Mouse (Mus musculus) megakaryocyte progenitor cell, adult 5-6 weeks (primary cell): ENCODE measurements around the gene Xab2. TPM values are rescaled to one million over a fixed set of nuclear protein-coding genes. Genes with fewer than 3 reads are reported as not detected.
A peak's percentile ranks its signal among the peaks of the same experiment; 100 is the strongest.
"Not testable (repeated sequence)": the region's sequence is repeated elsewhere in the genome, so short reads cannot be mapped to it uniquely, and the experiment has no call there.

Experiments
- ATAC-seq: replicated peaks from 2 replicates; pipeline ENCODE4 v1.8.0; 2016; ENCODE audit warnings: mild to moderate bottlenecking, moderate TSS enrichment, inconsistent platforms; ENCODE audit not compliant: poor library complexity
- total RNA-seq, 2 experiments: library from RNA; stranded (forward) in 1 of 2; stranded (reverse) in 1 of 2; fragments of 157-497, 149-512 nt in 1 of 2; fragments of 200-1000 nt in 1 of 2; gene quantifications; 2 replicates each; pipeline versions ENCODE4 v1.2.3 to v1.2.4; 2015 to 2017

The Xab2 gene
- total RNA-seq, 2 experiments from 2014 or later: 16.5 to 56.5 TPM

DNA sequence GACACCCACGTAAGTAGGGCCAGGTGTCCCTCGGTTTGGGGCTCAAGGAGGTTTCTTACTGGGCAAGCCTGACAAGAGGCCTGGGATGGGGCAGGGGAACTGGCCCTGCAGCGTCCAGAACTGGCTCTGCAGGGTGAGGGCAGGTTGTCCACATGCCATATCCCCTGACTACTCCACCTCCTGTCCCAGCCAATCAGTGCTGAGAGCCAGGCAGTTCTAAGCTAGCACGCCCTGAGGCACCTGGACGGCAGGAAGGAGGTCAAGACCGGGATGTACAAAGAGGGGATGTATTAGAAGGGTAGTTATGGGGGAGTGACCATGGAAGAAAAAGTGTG is 11.3 kb downstream of the Xab2 start:
- ATAC-seq: no peak

DNA sequence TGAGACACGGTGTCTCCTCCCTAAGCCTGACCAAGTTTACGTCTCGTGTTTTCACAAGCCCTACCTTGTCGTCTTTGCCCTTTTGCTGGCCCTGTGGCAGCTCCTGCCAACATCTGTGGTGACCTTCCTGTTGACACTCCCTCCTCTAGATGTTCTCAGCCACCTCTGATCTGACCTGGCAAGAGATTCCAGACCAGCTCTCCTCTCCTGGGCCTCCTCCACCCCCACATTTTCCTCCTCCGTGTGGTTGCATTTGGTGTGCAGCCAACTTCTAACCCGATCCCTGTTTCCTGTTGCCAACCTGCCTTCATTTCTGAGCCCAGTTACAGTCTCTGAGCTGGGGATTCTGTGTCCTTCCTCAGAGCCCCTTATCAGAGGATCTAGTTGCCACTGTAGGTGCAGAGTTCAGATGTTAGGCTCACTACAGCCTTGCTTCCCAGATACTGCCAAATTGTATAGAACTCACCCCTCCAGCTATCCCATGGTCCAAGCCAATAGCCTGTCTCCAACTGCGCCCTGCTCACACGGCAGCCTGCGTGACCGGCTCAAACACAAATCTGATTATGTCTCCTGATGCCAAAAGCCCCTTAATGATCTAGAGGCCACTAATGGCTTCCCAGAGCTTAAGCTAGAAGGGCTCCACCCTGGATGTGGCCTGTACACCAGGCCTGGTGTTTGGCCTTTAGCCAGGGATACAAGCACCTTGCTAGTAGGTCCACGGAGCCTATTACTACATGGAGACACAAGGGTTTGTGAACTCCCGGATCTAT is 11.9 kb downstream of the Xab2 start:
- ATAC-seq: 0 out of 2 replicates have a peak, but pooled peaks have one; percentile 6

DNA sequence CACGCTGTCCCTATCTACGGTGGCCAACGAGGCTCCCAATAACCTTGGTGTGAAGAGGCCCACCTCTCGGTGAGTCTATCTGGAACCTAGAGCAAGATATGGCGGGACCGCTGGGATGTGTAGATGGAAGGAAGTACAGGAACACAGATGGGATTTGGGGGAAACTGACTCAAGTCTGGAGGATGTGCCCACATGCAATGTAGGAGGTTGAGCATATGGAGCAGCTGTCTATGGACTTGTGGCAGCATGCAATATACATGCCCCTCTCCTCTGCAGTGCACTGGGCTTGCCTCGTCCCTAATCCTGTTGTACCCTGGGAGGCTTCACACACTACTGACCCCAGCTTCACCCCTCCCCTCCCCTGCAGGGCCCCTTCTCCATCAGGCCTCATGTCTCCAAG is 13.3 kb downstream of the Xab2 start:
- ATAC-seq: no peak

DNA sequence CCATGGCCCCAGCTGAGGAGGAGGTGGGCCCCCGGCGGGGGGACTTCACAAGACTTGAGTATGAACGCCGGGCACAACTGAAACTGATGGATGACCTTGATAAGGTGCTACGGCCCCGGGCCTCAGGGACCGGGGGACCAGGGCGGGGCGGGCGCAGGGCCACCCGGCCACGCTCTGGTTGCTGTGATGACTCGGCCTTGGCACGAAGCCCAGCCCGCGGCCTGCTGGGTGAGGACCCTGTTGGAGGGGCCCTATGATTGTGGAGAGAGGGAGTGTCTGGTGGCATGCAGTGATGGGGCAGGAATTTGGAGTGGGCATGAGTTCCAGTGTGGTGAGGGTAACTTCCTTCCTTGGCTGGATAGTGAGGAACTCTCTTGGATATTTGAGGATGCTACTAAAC is 14.5 kb downstream of the Xab2 start:
- ATAC-seq: peak; percentile 28

DNA sequence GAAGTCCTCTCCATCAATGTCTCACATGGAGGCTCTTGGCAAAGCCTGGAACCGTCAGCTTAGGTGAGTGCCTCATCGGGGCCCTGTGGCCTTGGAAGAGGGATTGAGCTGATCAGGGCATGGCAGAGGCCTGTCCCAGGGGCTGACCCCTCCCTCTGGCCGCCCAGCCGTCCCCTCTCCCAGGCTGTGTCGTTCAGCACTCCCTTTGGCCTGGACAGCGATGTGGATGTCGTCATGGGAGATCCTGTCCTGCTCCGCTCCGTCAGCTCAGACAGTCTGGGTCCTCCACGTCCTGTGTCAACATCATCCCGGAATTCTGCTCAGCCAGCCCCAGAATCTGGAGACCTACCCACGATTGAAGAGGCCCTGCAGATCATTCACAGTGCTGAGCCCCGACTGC is 17.7 kb downstream of the Xab2 start:
- ATAC-seq: no peak

GRCm38 (mm10) chr8:3600401-3600800 is 20.7 kb downstream of the Xab2 start:
- ATAC-seq: no peak

DNA sequence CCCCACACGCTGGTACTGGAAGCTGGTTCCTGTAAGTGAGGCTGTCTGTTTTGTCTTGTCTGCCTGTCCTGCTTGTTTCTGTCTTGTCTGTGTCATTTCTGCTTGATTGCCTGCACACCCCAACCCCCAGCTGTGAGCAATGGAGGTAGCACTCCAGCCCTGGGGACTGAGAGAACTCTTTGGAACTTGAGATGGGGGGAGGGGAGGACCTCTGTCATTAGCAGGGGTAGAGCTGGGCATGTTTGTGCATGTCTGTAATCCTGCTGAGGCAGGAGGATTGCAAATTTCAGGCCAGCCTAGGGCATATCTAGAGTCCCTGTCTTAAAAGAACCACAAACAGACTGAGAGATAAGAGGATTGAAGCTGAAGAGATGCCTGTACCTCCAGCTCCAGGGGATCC is 21.9 kb downstream of the Xab2 start:
- no peak for ATAC-seq

- ATAC-seq: 0 out of 2 replicates have a peak, but pooled peaks have one; percentile 8
Observed at GRCm38 (mm10) chr8:3598054-3598453, 23.1 kb downstream of the Xab2 start.

DNA sequence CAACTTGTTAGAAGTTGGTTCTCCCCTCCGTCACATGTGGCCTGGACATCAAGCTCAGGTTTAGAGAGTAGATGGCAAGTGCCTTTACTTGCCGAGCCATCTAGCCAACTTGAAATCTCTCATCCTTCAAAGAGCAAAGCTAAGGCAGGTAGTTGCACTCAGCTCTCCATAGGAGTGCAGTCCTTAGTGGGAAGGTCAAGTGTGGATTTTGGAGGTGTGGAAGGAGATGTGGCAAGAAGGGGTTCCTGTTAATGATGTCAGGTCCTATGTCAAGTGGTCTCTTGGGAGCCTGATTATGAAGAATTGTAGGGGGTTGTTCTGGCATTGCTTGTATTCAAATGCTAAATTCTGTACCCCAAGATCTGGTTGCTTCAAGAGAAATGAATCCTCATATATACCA is 26.6 kb downstream of the Xab2 start:
- ATAC-seq: no peak

GRCm38 (mm10) chr8:3593470-3593869 is 27.6 kb downstream of the Xab2 start:
- 0 out of 2 replicates have a peak, but pooled peaks have one; percentile 24 for ATAC-seq

- 0 out of 2 replicates have a peak, but pooled peaks have one; percentile 30 for ATAC-seq
Observed at GRCm38 (mm10) chr8:3588258-3588633, 32.9 kb downstream of the Xab2 start.

- ATAC-seq: peak; percentile 71
Observed at GRCm38 (mm10) chr8:3587391-3588257, 33.5 kb downstream of the Xab2 start.

DNA sequence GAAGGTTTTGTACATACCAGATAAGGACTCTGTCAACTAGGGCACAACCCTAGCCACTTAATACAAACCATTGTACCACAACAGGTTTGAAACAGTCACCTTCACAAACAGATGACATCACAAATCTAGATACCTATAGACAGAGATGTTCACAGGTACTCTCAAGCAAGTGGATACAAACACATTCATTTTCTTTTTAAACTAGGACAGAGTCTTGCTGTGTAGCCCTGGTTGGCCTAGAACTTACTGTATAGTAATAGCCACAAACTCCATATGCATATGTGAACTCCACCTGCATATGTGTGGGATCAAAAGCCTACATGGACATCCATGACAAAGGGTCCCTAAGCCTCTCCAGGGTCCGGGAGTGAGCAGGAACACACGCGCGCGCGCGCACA is 34.1 kb downstream of the Xab2 start, which contains the start of gene Camsap3:
Camsap3 (plus strand) TSS at position 301 of the 398 bp plus-strand sequence.
- peak; percentile 3; the same call in 1 of the 2 replicates for ATAC-seq

DNA sequence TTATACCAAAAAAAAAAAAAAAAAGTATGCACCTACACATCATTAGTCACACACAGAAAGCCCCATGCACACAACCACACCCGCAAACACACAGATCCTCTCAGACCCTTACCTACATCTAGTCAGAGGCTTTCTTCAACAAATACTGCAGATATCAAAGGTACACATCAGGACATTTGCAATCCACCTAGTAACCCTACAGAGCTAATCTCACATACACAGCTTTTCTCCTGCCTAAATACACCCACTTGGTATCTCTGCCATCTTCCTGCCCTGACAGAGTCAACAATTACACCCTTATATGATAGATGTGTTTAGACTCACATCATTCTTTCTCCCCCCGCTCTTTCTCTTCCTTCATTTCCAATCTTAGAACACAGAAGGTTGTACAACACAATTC is 34.7 kb downstream of the Xab2 start:
- ATAC-seq: peak; percentile 20; the same call in 1 of the 2 replicates

- not testable (repeated sequence) for ATAC-seq
Observed at GRCm38 (mm10) chr8:3581961-3582360, 39.2 kb downstream of the Xab2 start.

DNA sequence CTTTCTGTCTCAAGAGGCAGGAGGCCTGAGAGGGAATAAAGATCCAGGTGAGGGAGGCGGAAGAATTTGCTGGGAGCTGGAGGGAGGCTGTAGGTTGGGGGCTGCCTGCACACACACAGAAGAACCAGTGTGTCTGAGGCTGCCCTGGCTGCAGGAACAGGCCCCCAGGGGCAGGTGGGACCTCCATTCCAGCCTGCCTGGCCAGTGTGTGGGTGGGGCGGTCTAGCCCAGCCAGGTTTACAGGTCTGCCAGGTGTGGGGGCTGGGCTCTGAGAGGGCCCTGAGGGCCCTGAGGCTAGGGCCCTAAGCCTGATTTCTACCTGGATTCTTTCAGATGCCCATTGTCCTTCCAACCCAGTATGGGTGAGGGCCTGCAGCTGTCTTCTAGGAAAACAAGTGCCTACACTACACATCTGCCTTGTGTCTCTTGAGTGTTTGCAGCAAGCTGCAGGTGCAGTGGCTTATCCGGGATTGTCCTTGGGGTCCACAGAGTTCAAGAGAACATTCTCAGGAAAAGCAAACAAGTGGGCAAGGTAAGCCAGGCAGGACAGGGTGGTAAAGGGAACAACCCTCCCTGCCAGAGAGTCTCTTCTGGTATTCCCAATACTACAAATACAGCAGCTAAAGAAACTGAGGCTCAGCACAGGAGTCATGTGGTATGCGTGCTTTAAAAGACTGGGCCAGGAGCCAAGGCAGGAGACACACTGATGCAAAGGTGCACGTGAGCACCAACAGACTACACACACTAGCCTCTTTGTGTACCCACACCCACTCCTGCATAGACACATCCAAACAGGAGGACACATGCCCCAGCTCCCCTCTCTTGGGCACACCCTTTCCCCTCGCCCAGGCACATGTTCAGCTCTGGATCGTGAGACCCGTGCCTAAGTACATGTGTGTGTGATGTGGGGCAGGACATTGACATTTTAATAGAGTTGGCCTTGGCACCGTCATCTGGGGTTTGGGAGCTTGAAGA is 41.4 kb downstream of the Xab2 start:
- no peak for ATAC-seq

GRCm38 (mm10) chr8:3576211-3576960 is 44.7 kb downstream of the Xab2 start:
- ATAC-seq: no peak

DNA sequence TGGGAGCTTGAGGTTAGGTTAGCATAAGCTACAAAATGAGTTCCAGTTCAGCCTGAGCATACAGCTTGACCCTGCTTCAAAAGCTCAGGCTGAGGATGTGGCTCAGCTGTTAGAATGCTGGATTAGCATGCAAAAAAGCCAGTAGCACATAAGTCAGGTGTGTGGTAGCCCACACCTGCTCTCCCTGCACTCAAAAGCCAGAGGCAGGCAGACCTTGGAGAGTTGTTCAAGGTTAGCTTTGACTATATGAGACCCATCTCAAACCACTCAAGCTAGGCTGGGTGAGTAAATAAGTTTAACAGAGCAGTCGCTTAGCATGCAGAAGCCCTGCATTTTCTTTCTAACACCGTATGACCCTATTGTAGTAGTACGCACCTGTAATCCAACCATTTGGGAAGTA is 46.6 kb downstream of the Xab2 start:
- ATAC-seq: no peak

GRCm38 (mm10) chr8:3569784-3570183 is 51.3 kb downstream of the Xab2 start:
- no peak for ATAC-seq

GRCm38 (mm10) chr8:3568378-3568777 is 52.7 kb downstream of the Xab2 start:
- ATAC-seq: no peak
